Mouse (Mus musculus): ENCODE data around the gene Ldb3. TPM values are rescaled to one million over a fixed set of nuclear protein-coding genes. Genes with fewer than 3 reads are reported as not detected.

The Ldb3 gene
- total and polyA plus RNA-seq, 3 experiments = 0.01 TPM; not detected in 2

DNA sequence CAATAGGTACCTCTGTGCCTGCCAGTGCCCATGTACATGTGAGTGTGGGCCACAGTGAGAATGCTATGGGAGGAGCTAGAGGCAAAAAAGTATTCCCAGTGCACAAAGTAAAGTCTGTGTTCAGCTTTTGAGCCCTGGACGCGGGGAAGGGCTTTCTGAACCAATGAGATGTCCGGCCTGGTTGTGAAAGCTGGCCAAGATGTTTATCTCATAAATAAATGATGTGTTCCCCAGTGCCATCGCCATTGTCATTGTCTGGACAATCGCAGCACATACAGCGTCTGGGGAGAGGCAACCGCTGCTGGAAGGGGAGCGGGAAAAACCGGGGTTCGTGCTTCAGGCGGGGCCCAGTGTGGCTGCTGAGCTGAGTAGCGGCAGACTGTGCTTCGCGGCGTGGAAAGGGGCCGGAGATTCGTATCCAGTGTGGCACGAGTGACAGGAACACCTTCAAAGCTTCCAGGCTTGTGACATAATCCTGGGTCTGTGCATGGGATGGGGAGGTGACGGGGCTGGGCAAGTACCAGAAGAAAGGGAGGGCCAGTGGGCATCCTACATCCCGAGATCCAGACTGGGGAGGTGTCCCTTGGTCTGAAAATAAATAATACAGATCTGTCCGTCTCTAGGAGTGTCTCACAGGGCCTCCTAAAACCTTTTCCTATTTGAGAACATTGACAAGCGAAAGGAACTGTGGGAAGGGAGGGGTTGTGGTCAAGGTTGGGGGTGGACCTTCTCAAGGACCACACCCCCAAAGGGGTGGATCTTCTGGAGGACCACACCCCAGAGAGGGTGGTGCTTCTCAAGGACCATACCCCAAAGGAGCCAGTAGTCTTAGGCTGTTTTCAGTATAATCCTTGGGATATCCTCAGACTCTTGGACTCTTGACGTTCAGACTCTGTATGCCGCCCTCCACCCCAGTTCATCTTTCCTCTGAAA lies 2.5 kb upstream of the Ldb3 start:
- Histone ChIP-seq H3K27ac (ENCODE audit: control insufficient read depth, low read depth, low read length) (no peak overlapping the region), H3K9me3 (replicated peaks; ENCODE audit: insufficient read depth, low read length) (no peaks in the 10 kb centered on the region), H3K79me2 (ENCODE audit: control insufficient read depth, insufficient read depth, low read length, poor library complexity) (no peaks in the 10 kb centered on the region), H3K27me3 (ENCODE audit: control insufficient read depth in 1 of 2, insufficient read depth in 2 of 2, low read length in 2 of 2) (0 out of 4 replicates have a peak, but pooled peaks cover 0 to 2% of the 10 kb centered on the region in 2 experiments), H3K4me1 (ENCODE audit: control insufficient read depth in 1 of 2, insufficient read depth in 2 of 2, low read length in 2 of 2) (no peaks in the 10 kb centered on the region), H3K9ac (ENCODE audit: control insufficient read depth, low read depth, low read length, poor library complexity, severe bottlenecking) (no peak overlapping the region), H3K4me3 (ENCODE audit: control insufficient read depth in 1 of 2, insufficient read depth in 1 of 2, low read depth in 2 of 2, low read length in 2 of 2) (no peak overlapping the region), H3K36me3 (ENCODE audit: control insufficient read depth in 1 of 2, insufficient read depth in 2 of 2, low read length in 2 of 2) (no peaks in the 10 kb centered on the region)
- no peak for TF ChIP-seq BHLHE40 (IDR thresholded peaks at IDR 0.05; ENCODE audit: borderline replicate concordance, low read depth, low read length)
- TF ChIP-seq SIN3A (IDR thresholded peaks at IDR 0.05; ENCODE audit: low read length) = no peak
- TF ChIP-seq TAL1 (IDR thresholded peaks at IDR 0.05; ENCODE audit: low read length) = no peak
- TF ChIP-seq TBP (IDR thresholded peaks at IDR 0.05; ENCODE audit: low read depth, low read length) = no peak
- no peak for TF ChIP-seq MAZ (IDR thresholded peaks at IDR 0.05; ENCODE audit: low read depth, low read length)
- TF ChIP-seq E2F4 (IDR thresholded peaks at IDR 0.05; ENCODE audit: borderline replicate concordance, low read depth, low read length) = no peak
- TF ChIP-seq JUND (IDR thresholded peaks at IDR 0.05; ENCODE audit: low read depth, low read length) = no peak
- TF ChIP-seq TCF12 (IDR thresholded peaks at IDR 0.05; ENCODE audit: low read depth, low read length) = no peak
- no peak for TF ChIP-seq POLR2AphosphoS2 (IDR thresholded peaks at IDR 0.05; ENCODE audit: low read length)
- no peak for TF ChIP-seq CHD1 (IDR thresholded peaks at IDR 0.05; ENCODE audit: low read depth, low read length)
- no peak for TF ChIP-seq CHD2 (IDR thresholded peaks at IDR 0.05; ENCODE audit: low read length)
- no peak for TF ChIP-seq GATA1 (IDR thresholded peaks at IDR 0.05; ENCODE audit: low read depth, low read length)
- no peak for TF ChIP-seq MXI1 (IDR thresholded peaks at IDR 0.05; ENCODE audit: low read depth, low read length)
- no peak for DNase-seq (ENCODE audit: low read depth, low spot score)

DNA sequence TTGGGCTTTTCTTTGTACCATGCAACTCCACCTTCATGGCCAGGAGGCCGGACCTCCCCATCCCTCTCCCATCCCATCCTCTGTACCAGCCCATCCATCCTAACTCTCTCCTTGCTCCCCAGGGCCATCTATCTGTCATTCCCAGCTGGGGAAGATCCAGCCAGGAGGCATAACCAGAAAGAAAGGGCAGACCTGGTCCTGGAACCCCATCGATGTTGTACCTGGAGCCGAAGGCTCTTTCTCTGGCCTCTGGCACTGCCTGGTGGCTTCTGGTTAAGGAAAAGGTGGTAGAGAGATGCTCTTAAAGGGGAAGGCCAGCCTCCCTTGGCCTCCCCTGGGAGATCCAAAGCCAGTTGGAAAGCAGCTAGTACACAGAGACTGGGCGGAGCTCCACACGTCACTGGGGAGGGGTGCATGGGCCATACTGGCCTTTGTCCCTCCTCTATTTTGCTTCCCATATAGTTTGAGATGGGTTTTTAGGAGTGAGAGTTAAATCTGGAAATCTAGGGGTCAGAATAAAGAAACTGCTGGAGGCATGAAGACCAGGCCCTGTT lies 1.6 kb upstream of the Ldb3 start:
- no peak for DNase-seq (ENCODE audit: low read depth, low spot score)
- Histone ChIP-seq H3K4me3 (ENCODE audit: control insufficient read depth in 1 of 2, insufficient read depth in 1 of 2, low read depth in 2 of 2, low read length in 2 of 2) (no peak overlapping the region), H3K27me3 (ENCODE audit: control insufficient read depth in 1 of 2, insufficient read depth in 2 of 2, low read length in 2 of 2) (0 out of 4 replicates have a peak, but pooled peaks cover 0 to 2% of the 10 kb centered on the region in 2 experiments), H3K9ac (ENCODE audit: control insufficient read depth, low read depth, low read length, poor library complexity, severe bottlenecking) (no peak overlapping the region), H3K79me2 (ENCODE audit: control insufficient read depth, insufficient read depth, low read length, poor library complexity) (no peaks in the 10 kb centered on the region), H3K4me1 (ENCODE audit: control insufficient read depth in 1 of 2, insufficient read depth in 2 of 2, low read length in 2 of 2) (peaks cover 0 to 8% of the 10 kb centered on the region in 2 experiments; a peak in 2 of 4 replicates), H3K36me3 (ENCODE audit: control insufficient read depth in 1 of 2, insufficient read depth in 2 of 2, low read length in 2 of 2) (no peaks in the 10 kb centered on the region), H3K9me3 (replicated peaks; ENCODE audit: insufficient read depth, low read length) (no peaks in the 10 kb centered on the region), H3K27ac (ENCODE audit: control insufficient read depth, low read depth, low read length) (no peak overlapping the region)
- no peak for TF ChIP-seq USF2 (IDR thresholded peaks at IDR 0.05; ENCODE audit: borderline replicate concordance in 1 of 2, insufficient read depth in 1 of 2, low read depth in 1 of 2, low read length in 2 of 2)
- TF ChIP-seq ELF1 (IDR thresholded peaks at IDR 0.05; ENCODE audit: low read depth, low read length) = no peak
- no peak for TF ChIP-seq CHD1 (IDR thresholded peaks at IDR 0.05; ENCODE audit: low read depth, low read length)
- no peak for TF ChIP-seq CTCF (IDR thresholded peaks at IDR 0.05 in 2 of 3, conservative IDR thresholded peaks at IDR 0.05 in 1 of 3; ENCODE audit: control insufficient read depth in 1 of 3, insufficient read depth in 1 of 3, low read depth in 2 of 3, low read length in 3 of 3, poor library complexity in 1 of 3, severe bottlenecking in 1 of 3)
- no peak for TF ChIP-seq SMC3 (IDR thresholded peaks at IDR 0.05; ENCODE audit: low read depth, low read length)
- no peak for TF ChIP-seq UBTF (IDR thresholded peaks at IDR 0.05; ENCODE audit: borderline replicate concordance, insufficient read depth, low read depth, low read length)
- TF ChIP-seq ZMIZ1 (IDR thresholded peaks at IDR 0.05; ENCODE audit: low read depth, low read length) = no peak
- no peak for TF ChIP-seq E2F4 (IDR thresholded peaks at IDR 0.05; ENCODE audit: borderline replicate concordance, low read depth, low read length)
- no peak for TF ChIP-seq POLR2A (IDR thresholded peaks at IDR 0.05; ENCODE audit: control insufficient read depth in 1 of 2, insufficient read depth in 1 of 2, low read depth in 1 of 2, low read length in 2 of 2, poor library complexity in 1 of 2)
- no peak for TF ChIP-seq MAZ (IDR thresholded peaks at IDR 0.05; ENCODE audit: low read depth, low read length)
- TF ChIP-seq TBP (IDR thresholded peaks at IDR 0.05; ENCODE audit: low read depth, low read length) = no peak
- TF ChIP-seq SIN3A (IDR thresholded peaks at IDR 0.05; ENCODE audit: low read length) = no peak
- no peak for TF ChIP-seq ZC3H11A (IDR thresholded peaks at IDR 0.05; ENCODE audit: low read depth, low read length)
- no peak for TF ChIP-seq POLR2AphosphoS2 (IDR thresholded peaks at IDR 0.05; ENCODE audit: low read length)
- TF ChIP-seq MEF2A (IDR thresholded peaks at IDR 0.05; ENCODE audit: extremely low read depth, insufficient replicate concordance, low read depth, low read length, poor library complexity, severe bottlenecking) = no peak
